Mouse (Mus musculus) G1E (cell line): ENCODE data around the gene Txnrd2. TPM values are rescaled to one million over a fixed set of nuclear protein-coding genes. Genes with fewer than 3 reads are reported as not detected.
A peak's percentile ranks its signal among the peaks of the same experiment; 100 is the strongest.

ENCODE experiments used
- ATAC-seq: 2 replicates; pipeline ENCODE4 v1.8.0; 2016; ENCODE audit warnings: mild to moderate bottlenecking; ENCODE audit not compliant: insufficient number of reproducible peaks, poor library complexity, low FRiP score, severe bottlenecking; ENCODE audit errors: extremely low read depth
- DNase-seq: peaks from one replicate; pipeline ENCODE4 v3.0.0; 2012; ENCODE audit warnings: low spot score
- H3K27me3 ChIP-seq: 2 replicates; pipeline ENCODE4 v1.6.1; 2012; ENCODE audit warnings: mild to moderate bottlenecking, low read length, inconsistent platforms; ENCODE audit not compliant: insufficient read depth
- H3K36me3 ChIP-seq: replicated peaks from 2 replicates; pipeline ENCODE3; 2012; ENCODE audit warnings: mild to moderate bottlenecking, inconsistent platforms
- H3K4me1 ChIP-seq: 2 replicates; pipeline ENCODE4 v1.6.1; 2012; ENCODE audit warnings: low read depth, low read length, inconsistent platforms, mixed read lengths; ENCODE audit not compliant: insufficient read depth
- H3K4me3 ChIP-seq: 2 replicates; pipeline ENCODE4 v1.5.1; 2012; ENCODE audit warnings: low read depth, mild to moderate bottlenecking, inconsistent platforms, low read length, moderate library complexity, mixed read lengths
- H3K9me3 ChIP-seq: replicated peaks from 2 replicates; pipeline ENCODE4 v1.6.1; 2012; ENCODE audit warnings: inconsistent platforms
- CTCF ChIP-seq: IDR thresholded peaks from 2 replicates; pipeline ENCODE4 v1.5.1; 2012; ENCODE audit warnings: low read depth, low read length, inconsistent platforms, mixed read lengths
- GATA1 ChIP-seq: IDR thresholded peaks from 2 replicates; pipeline ENCODE4 v1.6.1; 2012; ENCODE audit warnings: borderline replicate concordance, low read length, inconsistent platforms, mixed read lengths
- GATA2 ChIP-seq: IDR thresholded peaks from 2 replicates; pipeline ENCODE4 v1.6.1; 2012; ENCODE audit warnings: low read depth, low read length, inconsistent platforms, borderline replicate concordance
- POLR2AphosphoS5 ChIP-seq: IDR thresholded peaks from 2 replicates; pipeline ENCODE4 v1.6.1; 2012; ENCODE audit warnings: low read depth, low read length, inconsistent platforms; ENCODE audit not compliant: insufficient replicate concordance
- TAL1 ChIP-seq: conservative IDR thresholded peaks from 2 replicates; pipeline ENCODE4 v1.6.1; 2012; ENCODE audit warnings: low read depth, low read length, inconsistent platforms, mixed read lengths
- polyA plus RNA-seq: library from polyadenylated mRNA; stranded (reverse); fragments of >175 nt; gene quantifications from 2 replicates; pipeline ENCODE4 v1.2.3, GENCODE M21; 2012
- total RNA-seq, 2 experiments: library from RNA; stranded (forward) in 1 of 2; stranded (reverse) in 1 of 2; fragments of 200-1000 nt in 1 of 2; fragments of >200 nt in 1 of 2; fragmentation: Nextera tagmentation in 1 of 2; gene quantifications; 2 replicates each; pipeline ENCODE4 v1.2.3; 2014 to 2017

The Txnrd2 gene
- total and polyA plus RNA-seq, 3 experiments = 18.3 to 50.3 (median 18.5) TPM

DNA sequence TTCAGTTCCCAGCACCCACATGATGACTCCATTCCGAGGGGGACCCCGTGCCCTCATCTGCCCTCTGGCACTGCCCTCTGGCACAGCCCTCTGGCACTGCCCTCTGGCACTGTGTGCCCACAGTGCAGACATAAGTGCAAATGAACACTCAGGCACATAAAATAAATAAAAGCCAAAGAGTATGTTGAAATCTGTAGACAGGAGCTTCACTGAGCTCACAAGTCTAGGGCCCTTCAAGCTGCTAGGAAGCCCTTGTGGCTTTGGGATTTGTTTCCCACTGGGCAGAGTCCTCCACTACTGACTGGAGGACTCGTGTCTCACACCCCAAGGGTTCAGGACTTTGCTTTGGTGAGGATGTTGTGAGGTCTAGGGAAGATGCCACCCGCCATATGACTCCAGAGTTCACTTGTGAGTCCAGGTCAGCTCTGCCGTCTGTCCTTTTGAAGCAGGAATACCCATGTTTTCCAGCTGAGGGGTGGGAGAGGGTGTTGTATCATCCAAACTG, 1.9 kb downstream of the Txnrd2 start:
- H3K4me1 ChIP-seq = peaks cover 85% of the 10 kb centered on the region
- peak overlapping the region; percentile 64; the same call in 1 of the 2 replicates for H3K4me3 ChIP-seq
- no peaks in the 10 kb centered on the region for H3K9me3 ChIP-seq
- no peak for ATAC-seq
- no peak for DNase-seq
- peaks cover 50% of the 10 kb centered on the region for H3K36me3 ChIP-seq
- no peaks in the 10 kb centered on the region for H3K27me3 ChIP-seq
- no peak for TF ChIP-seq CTCF
- TF ChIP-seq POLR2AphosphoS5 = no peak

DNA sequence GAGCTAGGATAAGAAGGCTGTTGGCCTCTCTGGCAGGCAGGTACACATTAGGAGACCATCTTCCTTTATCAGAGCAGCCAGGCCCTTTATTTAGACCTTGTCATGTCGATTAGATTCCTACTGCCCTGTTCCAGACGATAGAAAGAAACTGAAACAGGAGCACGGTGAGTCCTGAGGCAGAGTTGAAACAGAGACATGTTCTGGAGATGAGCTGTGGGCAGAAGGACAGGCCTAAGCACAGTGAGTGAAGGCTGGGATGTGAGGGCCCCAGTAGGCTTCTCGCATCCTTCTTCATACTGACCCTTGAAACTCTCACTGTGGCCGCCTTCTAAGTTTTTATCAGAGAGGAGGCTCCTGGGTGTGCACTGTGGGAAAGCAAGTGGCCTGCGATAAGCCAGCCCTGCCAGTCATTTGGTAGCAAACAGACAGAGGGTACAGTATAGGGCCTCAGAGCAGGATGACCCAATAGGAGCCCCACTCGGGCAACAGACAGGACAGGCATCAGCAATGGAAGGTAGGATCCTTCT, 2.4 kb downstream of the Txnrd2 start:
- peak; percentile 74 for ATAC-seq
- Histone ChIP-seq H3K9me3 (no peaks in the 10 kb centered on the region), H3K4me1 (peaks cover 82% of the 10 kb centered on the region), H3K4me3 (peak overlapping the region; percentile 64; the same call in 1 of the 2 replicates), H3K27me3 (no peaks in the 10 kb centered on the region), H3K36me3 (peaks cover 47% of the 10 kb centered on the region)
- TF ChIP-seq GATA1 = no peak
- peak; percentile 58 for TF ChIP-seq TAL1
- TF ChIP-seq GATA2 = no peak
- no peak for TF ChIP-seq POLR2AphosphoS5
- DNase-seq = peak; percentile 57

GRCm38 (mm10) chr16:18429641-18430040, 3.5 kb downstream of the Txnrd2 start:
- H3K4me1 ChIP-seq = peaks cover 74% of the 10 kb centered on the region
- H3K27me3 ChIP-seq = no peaks in the 10 kb centered on the region
- peaks cover 42% of the 10 kb centered on the region for H3K36me3 ChIP-seq
- ATAC-seq (no peak), DNase-seq (no peak)
- TF ChIP-seq TAL1 (no peak), POLR2AphosphoS5 (no peak), GATA2 (no peak), CTCF (no peak), GATA1 (no peak)
- H3K4me3 ChIP-seq = peak overlapping the region; percentile 66; the same call in 1 of the 2 replicates
- no peaks in the 10 kb centered on the region for H3K9me3 ChIP-seq

DNA sequence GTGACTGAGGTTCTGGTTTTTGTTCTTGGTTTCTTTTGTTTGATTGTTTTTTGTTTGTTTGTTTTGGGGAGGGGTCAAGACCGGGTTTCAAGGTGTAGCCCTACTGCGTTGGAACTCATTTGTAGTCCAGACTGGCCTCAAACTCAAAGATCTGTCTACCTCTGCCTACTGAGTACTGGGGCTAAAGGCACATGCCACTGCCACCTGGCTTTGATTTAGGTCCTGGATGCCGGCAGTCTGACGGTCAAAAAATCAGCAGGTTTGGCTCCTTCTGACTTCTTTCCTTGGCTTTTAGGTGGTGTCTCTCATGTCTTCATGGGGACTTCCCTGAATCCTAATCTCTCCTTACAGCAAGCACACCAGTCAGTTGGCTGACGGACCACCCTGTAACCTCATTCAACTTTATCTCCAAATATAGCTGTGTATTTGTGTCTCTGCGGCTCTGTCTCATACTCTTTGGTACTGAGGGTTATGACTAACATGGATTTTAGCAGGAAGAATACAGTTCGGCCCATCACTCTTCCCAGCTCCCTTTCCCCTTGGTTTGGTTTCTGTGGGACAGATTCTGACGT, 4.5 kb downstream of the Txnrd2 start:
- Histone ChIP-seq H3K27me3 (no peaks in the 10 kb centered on the region), H3K36me3 (peaks cover 51% of the 10 kb centered on the region), H3K4me1 (peaks cover 65% of the 10 kb centered on the region), H3K4me3 (no peak overlapping the region; the same call in 1 of the 2 replicates), H3K9me3 (no peaks in the 10 kb centered on the region)
- DNase-seq = no peak
- ATAC-seq = no peak
- TF ChIP-seq CTCF (no peak), POLR2AphosphoS5 (no peak), GATA2 (no peak), GATA1 (no peak), TAL1 (no peak)

DNA sequence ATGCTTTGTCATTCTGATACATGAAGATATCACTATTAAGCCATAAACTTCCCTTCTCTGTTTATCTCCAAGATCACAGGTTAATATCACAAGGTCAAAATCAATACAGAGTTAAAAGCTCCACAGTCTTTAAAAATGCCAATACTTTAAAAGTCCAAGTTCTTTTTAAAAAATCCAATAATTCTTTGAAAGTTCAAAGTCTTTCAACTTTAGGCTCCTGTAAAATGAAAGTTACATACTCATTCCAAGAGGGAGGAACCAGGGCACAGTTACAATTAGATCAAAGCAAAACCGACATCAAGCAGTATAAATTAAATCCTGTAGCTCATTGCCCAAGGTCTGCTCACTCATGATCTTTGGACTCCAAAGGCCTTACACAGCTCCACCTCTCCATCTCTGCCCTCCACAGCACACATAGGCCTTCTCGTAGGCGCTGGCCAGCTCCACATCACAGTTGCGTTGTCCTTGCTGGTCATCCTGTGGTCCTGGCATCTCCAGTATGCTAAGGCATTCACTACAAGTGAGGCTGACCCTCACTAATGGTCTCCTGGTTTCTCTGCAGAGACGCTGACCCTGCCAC, 7.2 kb downstream of the Txnrd2 start:
- no peak for ATAC-seq
- Histone ChIP-seq H3K36me3 (peaks cover 70% of the 10 kb centered on the region), H3K27me3 (no peaks in the 10 kb centered on the region), H3K4me1 (peaks cover 44% of the 10 kb centered on the region), H3K9me3 (no peaks in the 10 kb centered on the region), H3K4me3 (no peak overlapping the region)
- TF ChIP-seq GATA2 (no peak), GATA1 (no peak), POLR2AphosphoS5 (no peak), CTCF (no peak), TAL1 (no peak)
- no peak for DNase-seq

- H3K4me3 ChIP-seq = no peak overlapping the region
- H3K27me3 ChIP-seq = no peaks in the 10 kb centered on the region
- TF ChIP-seq GATA1 = no peak
- no peak for TF ChIP-seq CTCF
- no peak for TF ChIP-seq TAL1
- no peak for TF ChIP-seq POLR2AphosphoS5
- no peak for TF ChIP-seq GATA2
- peaks cover 76% of the 10 kb centered on the region for H3K36me3 ChIP-seq
- DNase-seq (no peak), ATAC-seq (no peak)
- no peaks in the 10 kb centered on the region for H3K9me3 ChIP-seq
- peaks cover 17% of the 10 kb centered on the region for H3K4me1 ChIP-seq
These were observed 9.9 kb downstream of the Txnrd2 start for GRCm38 (mm10) chr16:18436128-18436527.
